Mouse (Mus musculus) stomach, postnatal 0 days (tissue): ENCODE measurements around the gene Atp6v0e.

Experiments
- CTCF ChIP-seq: IDR thresholded peaks from 2 replicates; pipeline ENCODE4 v1.5.1; 2016; ENCODE audit warnings: antibody characterized with exemption, low read depth, mild to moderate bottlenecking, moderate library complexity
- EP300 ChIP-seq: optimal IDR thresholded peaks from 2 replicates; pipeline ENCODE3; 2016; ENCODE audit warnings: antibody characterized with exemption

DNA sequence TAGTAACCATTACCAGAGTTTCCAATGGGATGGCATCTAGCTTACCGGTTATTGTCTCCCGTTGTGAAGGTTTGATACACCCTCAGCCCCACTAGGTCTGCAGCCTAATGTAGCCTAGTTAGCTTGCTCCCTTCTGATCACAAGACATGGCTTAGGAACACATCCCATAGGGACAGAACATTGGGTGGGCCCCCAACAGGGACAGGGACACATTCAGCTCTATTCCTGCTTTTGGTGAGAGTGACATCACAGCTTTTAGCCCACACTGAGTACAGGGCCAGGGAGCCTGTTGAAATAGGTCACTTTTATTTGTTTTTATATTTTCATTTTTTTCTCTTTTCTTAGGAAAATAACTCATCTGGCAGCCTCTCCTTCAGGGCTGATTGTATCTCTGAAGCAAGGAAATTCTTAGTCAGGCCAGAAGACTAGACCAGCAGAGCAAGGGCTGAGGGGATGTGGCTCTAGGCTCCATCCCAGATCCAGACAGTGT lies 37.5 kb upstream of the Atp6v0e start:
- no peak for TF ChIP-seq CTCF
- TF ChIP-seq EP300: no peak
